ENCODE assay signal across 32 mouse cellular contexts in the genomic region with DNA sequence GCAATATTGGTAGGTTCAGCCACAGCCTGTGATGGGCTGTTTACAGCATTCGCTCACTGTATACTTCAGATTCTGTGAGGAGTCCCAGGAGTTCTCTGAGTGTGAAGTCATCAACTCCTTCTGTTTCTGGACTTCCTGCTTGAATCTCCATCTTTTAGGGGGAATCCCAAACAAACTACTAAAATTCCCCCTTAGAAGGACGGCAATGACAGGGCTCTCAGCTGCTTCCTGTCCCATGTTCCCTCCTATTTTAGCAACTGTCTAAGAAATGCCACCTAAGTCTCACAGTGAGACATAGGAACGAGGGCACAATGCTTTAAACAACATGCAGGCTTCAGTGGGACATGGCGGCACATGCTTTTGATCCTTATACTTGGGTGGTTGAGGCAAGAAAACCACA.
"Had no signal": no experiment of that assay in that cellular context is flagged by ENCODE, and none has a peak within 500 bp of the region (broad histone marks: within the 10 kb centered on the region; RNA-seq: fewer than 3 reads in every experiment).

No protein-coding gene starts in this region.

- H3K4me3 ChIP-seq: limb, embryonic 10.5 days; limb, embryonic 12.5 days; limb, embryonic 13.5 days; limb, embryonic 15.5 days; liver, embryonic 12.5 days; liver, embryonic 13.5 days; liver, embryonic 15.5 days; lung, embryonic 15.5 days; megakaryocyte, embryonic 14.5 days; midbrain, embryonic 10.5 days; midbrain, embryonic 12.5 days; midbrain, embryonic 13.5 days; midbrain, embryonic 15.5 days; myocyte; neural tube, embryonic 12.5 days had no signal

- H3K27ac ChIP-seq: limb, embryonic 10.5 days; limb, embryonic 12.5 days; limb, embryonic 13.5 days; limb, embryonic 15.5 days; liver, embryonic 12.5 days; liver, embryonic 13.5 days; liver, embryonic 14.5 days; liver, embryonic 15.5 days; lung, embryonic 15.5 days; macrophage; midbrain, embryonic 10.5 days; midbrain, embryonic 12.5 days; midbrain, embryonic 13.5 days; midbrain, embryonic 15.5 days; neural tube, embryonic 12.5 days had no signal

- H3K27me3 ChIP-seq: limb, embryonic 12.5 days; limb, embryonic 13.5 days; limb, embryonic 15.5 days; liver, embryonic 12.5 days; liver, embryonic 13.5 days; liver, embryonic 15.5 days; lung, embryonic 15.5 days; megakaryocyte, embryonic 14.5 days; midbrain, embryonic 12.5 days; midbrain, embryonic 13.5 days; midbrain, embryonic 15.5 days; neural tube, embryonic 12.5 days had no signal

- H3K4me2 ChIP-seq: limb, embryonic 12.5 days; limb, embryonic 13.5 days; limb, embryonic 15.5 days; liver, embryonic 11.5 days; liver, embryonic 12.5 days; liver, embryonic 13.5 days; liver, embryonic 15.5 days; lung, embryonic 14.5 days; lung, embryonic 15.5 days; midbrain, embryonic 11.5 days; midbrain, embryonic 12.5 days; midbrain, embryonic 13.5 days; midbrain, embryonic 15.5 days; neural tube, embryonic 12.5 days had no signal

- ATAC-seq: liver, embryonic 12.5 days; liver, postnatal 0 days; lung, postnatal 0 days; midbrain, embryonic 13.5 days; midbrain, embryonic 15.5 days; midbrain, embryonic 16.5 days had no signal

- H3K4me1 ChIP-seq: liver, embryonic 12.5 days; liver, embryonic 13.5 days; liver, embryonic 15.5 days; midbrain, embryonic 12.5 days; midbrain, embryonic 13.5 days; midbrain, embryonic 15.5 days; neural tube, embryonic 12.5 days had no signal

- H3K36me3 ChIP-seq: limb, embryonic 10.5 days; limb, embryonic 12.5 days; limb, embryonic 15.5 days; liver, embryonic 12.5 days; liver, embryonic 13.5 days; liver, embryonic 15.5 days; lung, embryonic 15.5 days; midbrain, embryonic 10.5 days; midbrain, embryonic 12.5 days; midbrain, embryonic 13.5 days; midbrain, embryonic 15.5 days; neural tube, embryonic 12.5 days had no signal

- DNase-seq: left cerebral cortex, postnatal 4 days; liver; liver, embryonic 13.5 days; liver, postnatal 0 days; lung, adult 18-20 months; lung, adult 2 months; lung, embryonic 14.5 days; lung, postnatal 10 days; lung, postnatal 14 days; lung, postnatal 36 days; lung, postnatal 4 days; midbrain, embryonic 14.5 days had no signal

- H3K9ac ChIP-seq: limb, embryonic 12.5 days; limb, embryonic 13.5 days; limb, embryonic 15.5 days; liver, embryonic 12.5 days; liver, embryonic 13.5 days; liver, embryonic 14.5 days; liver, embryonic 15.5 days; liver, postnatal 0 days; lung, embryonic 14.5 days; lung, embryonic 15.5 days; midbrain, embryonic 12.5 days; midbrain, embryonic 13.5 days; midbrain, embryonic 15.5 days; neural tube, embryonic 12.5 days had no signal

- H3K9me3 ChIP-seq: limb, embryonic 10.5 days; limb, embryonic 13.5 days; limb, embryonic 15.5 days; liver, embryonic 12.5 days; liver, embryonic 13.5 days; liver, embryonic 15.5 days; lung, embryonic 15.5 days; midbrain, embryonic 10.5 days; midbrain, embryonic 12.5 days; midbrain, embryonic 13.5 days; midbrain, embryonic 15.5 days had no signal
